Mouse (Mus musculus) liver, embryonic 15.5 days (tissue): ENCODE results near the gene Elmo3. TPM values are rescaled to one million over a fixed set of nuclear protein-coding genes. Genes with fewer than 3 reads are reported as not detected.

Experiments used
- ATAC-seq: fragments of 200-750 bp; cut with Nextera tagmentation; 2 replicates; pipeline ENCODE4 v1.8.0; 2017; ENCODE audit warnings: moderate number of reproducible peaks, mild to moderate bottlenecking, moderate library complexity; ENCODE audit not compliant: insufficient read depth
- H3K27ac ChIP-seq: fragments of 300-500 bp; sonication (generic); replicated peaks from 2 replicates; pipeline ENCODE4 v1.5.1; 2015; ENCODE audit warnings: mild to moderate bottlenecking, inconsistent platforms
- H3K27me3 ChIP-seq: fragments of 300-500 bp; sonication (generic); 2 replicates; pipeline ENCODE4 v1.6.1; 2015; ENCODE audit warnings: mild to moderate bottlenecking, inconsistent platforms
- H3K36me3 ChIP-seq: fragments of 300-500 bp; sonication (generic); replicated peaks from 2 replicates; pipeline ENCODE4 v1.6.1; 2015; ENCODE audit warnings: moderate library complexity, mild to moderate bottlenecking, inconsistent platforms
- H3K4me1 ChIP-seq: fragments of 300-500 bp; sonication (generic); replicated peaks from 2 replicates; pipeline ENCODE4 v1.6.1; 2015; ENCODE audit warnings: inconsistent platforms
- H3K4me2 ChIP-seq: fragments of 300-500 bp; sonication (generic); 2 replicates; pipeline ENCODE4 v1.6.1; 2015; ENCODE audit warnings: moderate library complexity, mild to moderate bottlenecking, inconsistent platforms
- H3K4me3 ChIP-seq: fragments of 300-500 bp; sonication (generic); replicated peaks from 2 replicates; pipeline ENCODE4 v1.5.1; 2015; ENCODE audit warnings: mild to moderate bottlenecking, inconsistent platforms
- H3K9ac ChIP-seq: fragments of 300-500 bp; sonication (generic); 2 replicates; pipeline ENCODE4 v1.6.1; 2015; ENCODE audit warnings: moderate library complexity, mild to moderate bottlenecking, inconsistent platforms
- H3K9me3 ChIP-seq: fragments of 300-500 bp; sonication (generic); replicated peaks from 2 replicates; pipeline ENCODE4 v1.6.1; 2016; ENCODE audit warnings: inconsistent platforms
- WGBS: fragments of 180-500 bp; shearing (Covaris S2); methylation state at CpG from one replicate; pipeline ENCODE4 v1.1.7; 2015; ENCODE audit warnings: mixed read lengths; ENCODE audit not compliant: insufficient replicate concordance; 5-methylcytosine and 5-hydroxymethylcytosine counted together
- polyA plus RNA-seq: library from polyadenylated mRNA; unstranded; fragments of >200 nt; fragmentation: Nextera tagmentation; extraction: Ambion mirVana; gene quantifications from 2 replicates; pipeline ENCODE4 v1.2.1, GENCODE M21; 2015

Gene Elmo3
- polyA plus RNA-seq, 1 experiment from 2014 or later, result 3.4 TPM

DNA sequence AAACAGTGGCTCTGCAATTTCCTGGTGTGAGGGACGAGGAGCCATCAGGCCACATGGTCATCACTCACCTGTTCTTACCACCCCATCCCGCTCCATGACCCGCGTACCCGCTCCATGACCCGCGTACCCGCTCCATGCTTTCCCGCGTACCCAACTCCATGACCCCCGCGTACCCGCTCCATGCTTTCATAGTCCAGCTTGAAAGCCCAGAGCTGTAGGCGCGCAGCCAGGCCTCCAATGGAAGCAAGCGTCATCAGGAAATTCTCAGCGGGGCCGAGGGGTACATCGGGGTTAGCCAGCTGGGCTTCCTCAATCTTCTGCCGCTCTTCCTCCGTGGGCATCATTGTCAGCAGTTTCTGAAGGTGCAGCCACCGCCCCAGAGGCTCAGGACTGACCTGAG, 26.1 kb downstream of the Elmo3 start:
- Histone ChIP-seq H3K9ac (no peak overlapping the region), H3K4me1 (peaks cover 14% of the 10 kb centered on the region), H3K4me3 (no peak overlapping the region), H3K9me3 (no peaks in the 10 kb centered on the region), H3K27ac (no peak overlapping the region), H3K4me2 (no peak overlapping the region), H3K27me3 (no peaks in the 10 kb centered on the region), H3K36me3 (peaks cover 68% of the 10 kb centered on the region)
- 92% methylated on average over 22 of the region's 22 CpGs for WGBS
- ATAC-seq, result no peak

DNA sequence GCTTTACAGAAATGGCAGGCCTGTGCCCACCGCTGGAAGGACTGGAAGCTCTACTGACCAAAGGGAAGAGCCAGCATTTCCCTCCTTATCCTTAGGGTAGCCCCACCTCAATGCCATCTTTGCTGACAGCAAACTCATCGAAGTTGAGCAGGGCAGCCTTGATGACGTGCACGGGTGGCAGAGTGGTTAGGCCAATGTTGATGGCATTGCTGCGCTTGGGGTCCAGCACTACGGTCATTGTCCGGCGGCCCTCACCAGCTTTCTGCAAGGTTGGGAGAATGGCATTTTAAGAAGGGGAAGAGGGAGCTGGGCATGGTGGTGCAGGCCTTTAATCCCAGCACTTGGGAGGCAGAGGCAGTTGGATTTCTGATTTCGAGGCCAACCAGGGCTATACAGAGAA, 26.5 kb downstream of the Elmo3 start:
- Histone ChIP-seq H3K9ac (no peak overlapping the region), H3K27me3 (no peaks in the 10 kb centered on the region), H3K4me3 (no peak overlapping the region), H3K4me2 (no peak overlapping the region), H3K4me1 (peaks cover 11% of the 10 kb centered on the region), H3K36me3 (peaks cover 72% of the 10 kb centered on the region), H3K9me3 (no peaks in the 10 kb centered on the region), H3K27ac (no peak overlapping the region)
- 90% methylated on average over 9 of the region's 9 CpGs for WGBS
- ATAC-seq, result no peak

DNA sequence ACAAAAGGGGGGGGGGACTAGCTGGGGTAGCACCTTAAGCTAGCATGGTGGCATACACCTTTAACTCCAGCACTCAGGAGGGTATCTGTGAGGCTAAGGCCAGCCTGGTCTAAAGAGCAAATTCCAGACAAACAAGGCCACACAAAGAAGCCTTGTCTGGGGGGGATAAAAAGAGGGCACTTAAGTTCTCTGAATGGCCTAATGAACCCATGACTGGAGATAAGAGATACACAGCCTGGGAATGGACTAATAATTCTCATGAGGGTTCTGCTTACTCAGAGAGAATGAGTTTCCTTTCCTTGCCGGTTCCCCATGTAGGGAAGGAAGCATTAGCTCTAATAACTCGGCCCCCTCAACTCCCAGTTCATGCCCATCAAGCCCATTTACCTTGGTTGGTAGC, 27.1 kb downstream of the Elmo3 start:
- peaks cover 5% of the 10 kb centered on the region for H3K4me1 ChIP-seq
- H3K9me3 ChIP-seq, result no peaks in the 10 kb centered on the region
- no peak overlapping the region for H3K9ac ChIP-seq
- WGBS, result 67% methylated on average over 2 of the region's 2 CpGs
- H3K27me3 ChIP-seq, result no peaks in the 10 kb centered on the region
- H3K4me3 ChIP-seq, result no peak overlapping the region
- ATAC-seq, result no peak
- peaks cover 69% of the 10 kb centered on the region for H3K36me3 ChIP-seq
- no peak overlapping the region for H3K4me2 ChIP-seq
- no peak overlapping the region for H3K27ac ChIP-seq

DNA sequence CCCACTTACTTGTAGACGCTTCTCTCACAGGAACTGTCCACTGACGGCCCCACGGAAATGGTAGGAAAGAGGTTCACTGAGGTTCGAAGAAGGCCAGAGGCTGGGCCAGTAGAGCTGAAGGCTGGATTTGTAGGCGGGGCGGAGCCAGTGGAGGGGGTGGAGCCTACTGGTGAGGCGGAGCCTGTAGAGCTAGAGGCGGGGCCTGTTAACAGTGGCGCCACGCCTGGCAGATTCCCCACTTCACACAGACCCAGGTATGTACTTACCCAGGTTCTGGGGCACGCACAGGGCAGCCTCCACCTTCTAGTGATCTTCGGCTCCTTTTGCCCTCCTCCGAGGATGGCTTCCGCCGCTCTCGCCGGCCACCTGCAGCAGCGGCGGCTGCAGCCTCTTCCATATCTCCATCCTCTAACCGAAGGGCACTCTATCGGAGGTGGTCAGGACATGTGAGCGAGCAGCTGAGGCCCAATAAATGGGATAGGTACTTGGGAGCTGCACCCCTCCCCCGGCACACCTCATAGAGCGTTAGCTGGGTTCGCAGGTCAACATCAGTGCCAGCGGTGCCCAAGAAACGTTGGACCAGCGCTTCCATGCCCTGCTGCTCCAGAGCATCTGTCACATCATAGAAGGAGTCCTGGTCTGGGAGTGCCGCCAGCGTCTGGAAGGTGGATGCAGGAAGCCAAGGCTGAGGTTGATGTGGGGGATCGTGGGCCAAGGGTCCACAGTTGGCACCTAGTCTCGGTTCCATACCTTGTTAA, 31.2 kb downstream of the Elmo3 start:
- H3K9me3 ChIP-seq, result no peaks in the 10 kb centered on the region
- H3K4me3 ChIP-seq, result no peak overlapping the region
- no peak overlapping the region for H3K4me2 ChIP-seq
- WGBS, result 83% methylated on average over 32 of the region's 32 CpGs
- H3K4me1 ChIP-seq, result peaks cover 28% of the 10 kb centered on the region
- no peak overlapping the region for H3K27ac ChIP-seq
- no peaks in the 10 kb centered on the region for H3K27me3 ChIP-seq
- no peak overlapping the region for H3K9ac ChIP-seq
- ATAC-seq, result no peak
- H3K36me3 ChIP-seq, result peaks cover 31% of the 10 kb centered on the region

DNA sequence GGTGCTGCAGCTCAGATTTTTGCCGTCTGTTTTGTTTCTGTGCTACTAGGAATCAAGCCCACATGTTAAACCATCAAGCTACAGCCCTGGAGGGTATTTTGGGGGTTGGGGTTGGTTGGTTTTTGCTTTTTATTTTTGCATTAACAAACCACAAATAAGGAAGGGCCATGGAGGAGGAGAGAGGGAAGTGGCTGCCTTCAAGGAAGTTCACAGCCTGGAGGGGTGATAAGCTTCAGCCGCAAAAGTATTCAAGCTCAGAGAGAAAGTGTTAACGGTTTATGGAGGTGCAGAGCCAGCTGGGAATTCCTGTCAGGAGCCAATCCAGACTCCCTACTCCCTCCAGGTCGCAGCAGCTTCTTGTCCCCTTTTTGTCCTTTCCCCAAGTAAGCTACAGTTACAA, 33.6 kb downstream of the Elmo3 start:
- Histone ChIP-seq H3K9ac (no peak overlapping the region), H3K27ac (peak overlapping the region; percentile 5), H3K4me2 (peak overlapping the region; percentile 25; the same call in 1 of the 2 replicates), H3K4me1 (peaks cover 39% of the 10 kb centered on the region), H3K9me3 (no peaks in the 10 kb centered on the region), H3K36me3 (peaks cover 16% of the 10 kb centered on the region), H3K27me3 (no peaks in the 10 kb centered on the region), H3K4me3 (no peak overlapping the region)
- no peak for ATAC-seq
- WGBS, result 8% methylated on average over 4 of the region's 4 CpGs

DNA sequence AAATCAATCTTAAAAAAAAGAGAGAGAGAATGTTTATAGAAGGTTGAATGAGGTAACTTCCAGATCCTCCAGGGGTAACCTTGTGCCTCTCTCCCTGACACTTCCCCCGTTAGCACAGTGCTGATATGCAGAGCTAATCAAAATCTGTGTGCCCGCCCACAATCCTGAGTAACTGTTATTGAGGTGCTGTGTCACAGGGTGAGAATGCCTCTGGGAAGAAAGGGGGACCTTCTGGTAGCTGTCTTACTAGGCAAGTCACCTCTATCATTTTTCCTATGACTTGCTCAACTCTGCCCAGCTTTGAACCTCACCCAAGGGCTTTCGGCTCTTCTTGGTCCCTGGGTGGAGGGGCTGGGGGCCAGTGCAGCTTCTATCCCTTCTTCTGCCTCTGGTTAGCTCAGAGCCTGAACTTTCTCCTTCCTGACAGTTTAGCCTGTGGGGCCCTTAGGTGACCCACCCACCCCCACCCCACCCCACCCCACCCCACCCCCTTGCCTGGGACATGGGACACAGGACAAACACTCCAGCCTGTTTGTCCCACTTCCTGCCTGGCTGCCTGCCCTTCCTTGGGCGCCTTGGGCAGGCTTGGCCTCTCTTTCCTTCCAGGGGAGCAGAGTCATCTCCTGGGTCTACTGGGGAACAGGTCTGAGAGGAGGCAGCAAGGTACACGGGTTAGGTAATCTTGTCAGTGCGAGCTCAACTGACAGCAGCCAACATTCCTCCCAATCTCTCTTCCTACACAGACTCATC, 34.7 kb downstream of the Elmo3 start:
- WGBS, result 36% methylated on average over 6 of the region's 6 CpGs
- no peak overlapping the region for H3K4me3 ChIP-seq
- ATAC-seq, result peak; percentile 46; the same call in 1 of the 2 replicates
- no peak overlapping the region for H3K4me2 ChIP-seq
- H3K4me1 ChIP-seq, result peaks cover 48% of the 10 kb centered on the region
- H3K9me3 ChIP-seq, result no peaks in the 10 kb centered on the region
- H3K36me3 ChIP-seq, result peaks cover 13% of the 10 kb centered on the region
- no peak overlapping the region for H3K9ac ChIP-seq
- no peak overlapping the region for H3K27ac ChIP-seq
- H3K27me3 ChIP-seq, result peaks cover 5% of the 10 kb centered on the region; the same call in 1 of the 2 replicates

DNA sequence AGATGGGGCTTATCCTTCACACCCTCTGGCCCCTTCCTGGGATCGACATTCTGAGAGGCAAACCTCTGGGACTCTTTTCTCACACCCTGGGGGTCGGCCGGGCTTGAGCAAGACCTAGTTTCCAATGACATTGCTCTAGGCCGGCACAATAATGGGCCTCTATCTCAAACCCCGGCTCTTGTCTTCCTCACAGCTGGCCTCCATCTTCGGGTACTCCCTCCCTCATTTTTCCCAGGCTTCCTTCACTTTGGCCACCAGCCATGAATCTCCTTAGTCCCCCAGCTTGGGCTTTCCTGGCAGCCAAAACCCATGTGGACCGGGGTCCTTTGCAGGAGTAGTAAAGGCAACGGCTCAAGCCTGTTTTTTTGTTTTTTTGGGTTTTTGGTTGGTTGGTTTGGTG, 36.0 kb downstream of the Elmo3 start:
- no peak overlapping the region for H3K4me2 ChIP-seq
- WGBS, result 57% methylated on average over 8 of the region's 8 CpGs
- H3K27ac ChIP-seq, result 0 out of 2 replicates have a peak overlapping the region, but pooled peaks have one; percentile 2

DNA sequence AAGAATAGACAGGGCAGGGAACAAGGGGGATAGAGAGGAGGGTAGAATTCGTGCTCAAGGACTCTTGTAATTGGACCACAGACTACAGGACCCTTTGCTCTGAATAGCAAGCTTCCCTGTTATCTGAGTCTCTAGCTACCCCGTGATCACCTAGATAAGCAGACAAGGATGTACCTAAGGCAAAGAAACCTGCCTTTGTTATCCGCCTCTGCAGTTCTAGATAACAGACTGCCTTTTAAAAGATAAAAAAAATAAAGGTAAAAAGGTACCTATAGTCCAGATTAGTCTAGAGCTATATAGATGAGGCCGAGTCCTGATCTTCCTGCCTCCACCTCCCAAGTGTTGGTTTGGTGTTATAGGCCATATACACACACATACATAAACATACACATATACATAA, 37.4 kb downstream of the Elmo3 start:
- no peak for ATAC-seq
- WGBS, result 40% methylated on average over 4 of the region's 4 CpGs
- Histone ChIP-seq H3K27me3 (peaks cover 32% of the 10 kb centered on the region), H3K4me1 (peaks cover 74% of the 10 kb centered on the region), H3K4me2 (no peak overlapping the region), H3K9me3 (no peaks in the 10 kb centered on the region), H3K27ac (no peak overlapping the region), H3K4me3 (no peak overlapping the region), H3K9ac (no peak overlapping the region), H3K36me3 (no peaks in the 10 kb centered on the region)

More for the DNA sequence above, 36.0 kb downstream of the Elmo3 start:
- H3K4me1 ChIP-seq, result peaks cover 60% of the 10 kb centered on the region
- no peak for ATAC-seq
- H3K4me3 ChIP-seq, result no peak overlapping the region
- peaks cover 4% of the 10 kb centered on the region; the same call in 1 of the 2 replicates for H3K36me3 ChIP-seq
- H3K27me3 ChIP-seq, result peaks cover 19% of the 10 kb centered on the region
- H3K9me3 ChIP-seq, result no peaks in the 10 kb centered on the region
- H3K9ac ChIP-seq, result no peak overlapping the region

DNA sequence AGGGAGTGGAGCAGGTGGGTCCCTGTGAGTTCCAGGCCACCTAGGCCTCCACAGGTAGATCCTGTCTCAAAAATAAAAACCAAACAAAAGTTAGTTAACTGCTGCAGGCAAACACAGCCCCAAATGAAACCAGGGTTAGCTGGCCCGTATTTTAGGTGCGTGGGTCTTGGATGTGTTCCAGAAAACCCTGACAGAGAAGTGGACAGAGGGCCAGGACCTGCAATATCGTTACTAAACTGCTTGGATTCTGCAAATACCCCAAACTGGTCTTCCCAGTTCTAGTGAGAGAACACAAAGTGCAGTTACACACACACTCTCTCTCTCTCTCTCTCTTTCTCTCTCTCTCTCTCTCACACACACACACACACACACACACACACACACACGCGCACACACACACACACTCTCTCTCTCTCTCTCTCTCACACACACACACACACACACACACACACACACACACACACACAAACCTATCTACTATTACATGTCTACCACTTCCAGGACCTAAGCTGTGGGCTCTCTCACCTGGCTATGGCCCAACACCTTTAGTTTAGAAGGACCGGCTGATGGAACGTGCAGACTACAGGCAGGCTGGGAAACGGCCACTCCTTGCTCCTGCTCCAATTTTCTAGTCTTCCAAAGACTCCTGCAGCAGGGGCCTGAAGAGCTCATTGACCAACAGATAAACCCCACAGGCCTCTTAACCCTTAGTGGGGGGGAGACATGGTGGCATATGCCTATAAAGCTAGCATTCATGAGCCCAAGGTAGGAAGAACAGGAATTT, 38.6 kb downstream of the Elmo3 start:
- no peak for ATAC-seq
- no peak overlapping the region for H3K4me2 ChIP-seq
- no peaks in the 10 kb centered on the region for H3K9me3 ChIP-seq
- 59% methylated on average over 8 of the region's 8 CpGs for WGBS
- no peak overlapping the region for H3K27ac ChIP-seq
- peaks cover 80% of the 10 kb centered on the region for H3K4me1 ChIP-seq
- peaks cover 45% of the 10 kb centered on the region for H3K27me3 ChIP-seq
- no peak overlapping the region for H3K9ac ChIP-seq
- no peak overlapping the region for H3K4me3 ChIP-seq
- no peaks in the 10 kb centered on the region for H3K36me3 ChIP-seq

DNA sequence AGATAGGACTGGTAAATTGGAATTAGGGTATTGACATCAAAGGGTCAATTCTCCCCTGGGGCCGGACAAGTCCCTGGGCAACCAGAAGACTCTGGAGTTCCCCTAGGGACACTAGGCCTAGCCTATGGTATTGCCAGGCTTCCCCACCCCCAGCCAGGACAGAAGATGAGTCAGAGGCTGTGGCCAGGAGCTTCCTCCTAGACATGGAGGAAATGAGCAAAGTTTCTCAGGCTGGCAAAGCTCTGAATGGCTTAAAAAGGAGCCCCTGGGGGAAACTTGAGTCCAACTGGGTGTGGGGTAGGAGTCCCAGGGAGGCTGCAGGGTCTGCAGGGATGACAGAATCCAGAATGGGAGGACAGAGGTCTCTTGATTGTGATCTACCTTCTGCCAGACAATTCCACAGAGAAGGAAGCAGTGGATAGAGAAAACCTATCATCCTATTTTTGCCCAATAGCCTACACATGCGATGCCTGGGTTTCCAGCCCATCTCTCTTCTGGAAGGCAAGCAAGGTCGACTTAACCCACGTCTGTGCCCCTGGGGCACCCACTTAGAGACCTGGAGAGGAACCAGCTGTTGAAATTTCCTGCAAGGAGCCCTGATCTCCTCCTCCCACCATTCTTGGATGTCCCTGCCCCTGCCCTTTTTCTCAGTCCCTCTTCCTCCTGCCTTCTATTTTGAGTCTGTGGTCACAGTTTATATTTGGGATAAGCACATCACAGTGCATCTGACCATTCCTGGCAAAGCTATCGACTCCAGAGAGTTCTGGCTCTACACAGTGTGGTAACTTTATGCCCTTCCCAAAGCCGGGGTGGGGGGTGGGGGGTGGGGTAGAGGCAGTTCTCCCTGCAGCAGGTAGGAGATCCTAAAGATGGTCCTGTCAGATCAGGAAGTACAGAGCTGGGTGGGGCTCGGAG, 39.9 kb downstream of the Elmo3 start:
- H3K27me3 ChIP-seq, result peaks cover 58% of the 10 kb centered on the region
- H3K4me3 ChIP-seq, result no peak overlapping the region
- no peaks in the 10 kb centered on the region for H3K9me3 ChIP-seq
- peak overlapping the region; percentile 35 for H3K4me2 ChIP-seq
- H3K36me3 ChIP-seq, result no peaks in the 10 kb centered on the region
- ATAC-seq, result no peak
- H3K27ac ChIP-seq, result 0 out of 2 replicates have a peak overlapping the region, but pooled peaks have one; percentile 24
- WGBS, result 33% methylated on average over 7 of the region's 7 CpGs
- H3K9ac ChIP-seq, result no peak overlapping the region
- peaks cover 71% of the 10 kb centered on the region for H3K4me1 ChIP-seq
